Mouse (Mus musculus) megakaryocyte, adult 5-6 weeks (primary cell): ENCODE data around the gene Gfap. TPM values are rescaled to one million over a fixed set of nuclear protein-coding genes. Genes with fewer than 3 reads are reported as not detected.

Source experiments
- ATAC-seq: 2 replicates; pipeline ENCODE4 v1.8.0; 2016; ENCODE audit warnings: mild to moderate bottlenecking, inconsistent platforms; ENCODE audit not compliant: poor library complexity, severe bottlenecking
- total RNA-seq, 2 experiments: library from RNA; stranded (forward) in 1 of 2; stranded (reverse) in 1 of 2; fragments of 153-499, 151-499 nt in 1 of 2; fragments of 221-1000, 200-1000 nt in 1 of 2; gene quantifications; 2 replicates each; pipeline versions ENCODE4 v1.2.3 to v1.2.4; 2015 to 2017

The Gfap gene
- total RNA-seq, 2 experiments from 2014 or later = 0.49 TPM; not detected in 1

DNA sequence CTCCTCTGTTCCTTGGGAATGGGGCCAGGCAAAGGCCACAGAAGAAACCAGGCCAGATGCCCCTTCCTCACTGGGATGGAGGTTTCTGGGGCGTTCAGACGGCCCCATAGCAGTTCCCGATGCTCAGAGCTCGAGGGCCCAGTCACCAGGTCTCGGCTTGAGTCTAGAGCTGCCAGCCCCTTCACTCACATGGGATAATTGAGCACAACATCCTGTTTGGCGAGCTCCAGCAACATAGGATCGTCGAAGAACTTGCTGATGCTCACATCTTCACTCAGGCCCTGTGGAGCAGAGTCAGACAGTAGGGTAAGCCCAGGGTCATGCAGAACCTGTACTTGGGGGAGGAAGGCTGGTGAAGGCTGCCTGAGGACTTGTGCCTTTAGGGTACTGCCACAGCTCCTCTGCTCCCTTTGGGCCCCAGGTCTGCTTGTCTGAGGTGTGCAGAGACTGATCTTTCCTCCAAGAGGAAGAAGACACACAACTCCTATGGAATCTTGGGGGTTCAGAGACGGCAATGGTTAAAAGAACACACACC is 62.0 kb downstream of the Gfap start:
- no peak for ATAC-seq

DNA sequence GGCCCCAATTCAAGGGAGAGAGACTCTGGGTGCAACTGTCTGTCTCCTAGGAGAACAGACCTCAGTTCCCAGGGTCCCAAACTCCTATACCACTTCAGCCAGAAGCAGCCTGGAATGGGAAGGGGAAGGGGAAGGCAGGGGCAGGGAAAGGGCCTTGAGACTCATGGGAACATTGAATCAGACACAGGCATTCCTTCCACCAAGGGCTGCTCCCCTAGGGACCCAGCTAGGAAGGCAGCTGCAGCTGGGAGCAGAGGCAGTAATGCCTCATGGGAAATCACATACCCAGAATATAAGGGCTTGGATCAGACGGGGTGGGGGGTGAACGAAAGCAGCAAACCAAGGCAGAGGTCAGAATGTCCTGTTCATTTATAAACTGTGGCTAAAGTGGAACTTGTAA is 62.6 kb downstream of the Gfap start:
- ATAC-seq = no peak

DNA sequence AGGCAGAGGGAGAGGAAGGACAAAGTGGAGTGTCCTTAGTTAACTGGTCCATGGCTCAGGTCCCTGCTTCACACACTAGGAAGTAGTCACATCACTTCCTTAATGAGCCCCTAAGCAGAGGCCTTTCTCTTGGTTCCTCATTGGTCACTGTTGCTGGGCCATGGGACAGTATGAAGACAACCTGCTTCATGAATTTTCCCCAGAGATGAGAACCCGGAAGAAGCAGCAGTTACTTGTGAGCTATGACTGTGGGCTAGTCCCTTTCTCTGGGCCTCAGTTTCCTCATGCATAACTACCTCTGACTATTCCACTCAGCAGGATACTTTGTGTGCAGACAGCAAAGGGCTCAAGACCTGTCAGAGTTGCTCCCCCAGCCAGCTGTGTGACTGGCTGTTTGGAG is 63.3 kb downstream of the Gfap start:
- no peak for ATAC-seq

Other genes with a start within 250 kb of the Gfap start
- gene Meioc, start 237.2 kb downstream of the Gfap start, total RNA-seq (2015) = not detected in 2 replicates
- not detected in 2 replicates for gene Meioc, start 237.2 kb downstream of the Gfap start, total RNA-seq (2017)
- 17.1 and 18.1 TPM in 2 replicates for gene Ccdc43, start 203.1 kb downstream of the Gfap start, total RNA-seq (2015)
- 27.2 and 30.2 TPM in 2 replicates for gene Ccdc43, start 203.1 kb downstream of the Gfap start, total RNA-seq (2017)
- gene Adam11, start 139.5 kb downstream of the Gfap start, total RNA-seq (2015) = 0.54 and 0.62 TPM in 2 replicates
- gene Adam11, start 139.5 kb downstream of the Gfap start, total RNA-seq (2017) = 0.81 TPM in 1 of 2 replicates, not detected in the other
- gene Gjc1, start 81.2 kb downstream of the Gfap start, total RNA-seq (2015) = 0.11 TPM in 2 replicates
- 0.40 and 0.89 TPM in 2 replicates for gene Gjc1, start 81.2 kb downstream of the Gfap start, total RNA-seq (2017)
- not detected in 2 replicates for gene Higd1b, start 65.1 kb downstream of the Gfap start, total RNA-seq (2015)
- not detected in 2 replicates for gene Higd1b, start 65.1 kb downstream of the Gfap start, total RNA-seq (2017)
- 67.2 and 80.2 TPM in 2 replicates for gene Eftud2, start 19.9 kb downstream of the Gfap start, total RNA-seq (2015)
- gene Eftud2, start 19.9 kb downstream of the Gfap start, total RNA-seq (2017) = 62.9 and 70.6 TPM in 2 replicates
- gene Ccdc103, start 19.7 kb downstream of the Gfap start, total RNA-seq (2015) = not detected in 2 replicates
- not detected in 2 replicates for gene Ccdc103, start 19.7 kb downstream of the Gfap start, total RNA-seq (2017)
- gene Fam187a, start 15.7 kb downstream of the Gfap start, total RNA-seq (2015) = not detected in 2 replicates
- gene Fam187a, start 15.7 kb downstream of the Gfap start, total RNA-seq (2017) = not detected in 2 replicates
- gene Kif18b, start 24.2 kb upstream of the Gfap start, total RNA-seq (2015) = 22.1 and 24.9 TPM in 2 replicates
- gene Kif18b, start 24.2 kb upstream of the Gfap start, total RNA-seq (2017) = 23.2 and 25.4 TPM in 2 replicates
- not detected in 2 replicates for gene C1ql1, start 45.8 kb upstream of the Gfap start, total RNA-seq (2015)
- gene C1ql1, start 45.8 kb upstream of the Gfap start, total RNA-seq (2017) = not detected in 2 replicates
- gene Nmt1, start 127.3 kb upstream of the Gfap start, total RNA-seq (2015) = 41.5 and 41.7 TPM in 2 replicates
- gene Nmt1, start 127.3 kb upstream of the Gfap start, total RNA-seq (2017) = 35.0 and 40.9 TPM in 2 replicates
- 20.5 and 20.7 TPM in 2 replicates for gene Dcakd, start 127.4 kb upstream of the Gfap start, total RNA-seq (2015)
- gene Dcakd, start 127.4 kb upstream of the Gfap start, total RNA-seq (2017) = 6.8 and 9.3 TPM in 2 replicates
- not detected in 2 replicates for gene Plcd3, start 200.7 kb upstream of the Gfap start, total RNA-seq (2015)
- gene Plcd3, start 200.7 kb upstream of the Gfap start, total RNA-seq (2017) = not detected in 2 replicates
- gene Acbd4, start 200.8 kb upstream of the Gfap start, total RNA-seq (2015) = 3.2 and 6.2 TPM in 2 replicates
- gene Acbd4, start 200.8 kb upstream of the Gfap start, total RNA-seq (2017) = 9.3 and 9.4 TPM in 2 replicates
- gene Hexim1, start 215.3 kb upstream of the Gfap start, total RNA-seq (2015) = 10.1 TPM in 2 replicates
- 17.0 and 24.6 TPM in 2 replicates for gene Hexim1, start 215.3 kb upstream of the Gfap start, total RNA-seq (2017)
- gene Hexim2, start 231.5 kb upstream of the Gfap start, total RNA-seq (2015) = 0.25 and 1.8 TPM in 2 replicates
- gene Hexim2, start 231.5 kb upstream of the Gfap start, total RNA-seq (2017) = 1.0 and 2.1 TPM in 2 replicates